2 mouse cellular contexts compared by ENCODE assay signal in genomic region chr9:65619311-65619710, GRCm38 (mm10).
TF ChIP-seq lines count a peak whose summit lies in the region.

No protein-coding gene starts in this region.

TF ChIP-seq in CH12.LX, 34 proteins besides CTCF, POLR2A, EP300 and RAD21 (continued from another document):
- TF ChIP-seq PAX5 (IDR thresholded peaks at IDR 0.05; ENCODE audit: low read length) (no peak), ELF1 (IDR thresholded peaks at IDR 0.05; ENCODE audit: low read depth, low read length) (no peak)

TF ChIP-seq in ES-E14, 5 proteins besides CTCF, POLR2A, EP300 and RAD21 (continued from another document):
- no peak for TF ChIP-seq CHD2 (IDR thresholded peaks at IDR 0.05; ENCODE audit: low read depth, low read length)
- TF ChIP-seq ZNF384 (IDR thresholded peaks at IDR 0.05; ENCODE audit: low read depth, low read length), result no peak
- TF ChIP-seq MAFK (IDR thresholded peaks at IDR 0.05; ENCODE audit: insufficient read depth, low read depth, low read length), result no peak
- TF ChIP-seq HCFC1 (IDR thresholded peaks at IDR 0.05; ENCODE audit: borderline replicate concordance, insufficient read depth, low read length), result no peak
